Mouse (Mus musculus) spleen, adult 18-20 months (tissue): ENCODE measurements around the gene Gm15140.
"Not testable (repeated sequence)": the region's sequence is repeated elsewhere in the genome, so short reads cannot be mapped to it uniquely, and the experiment has no call there.

Experiments
- DNase-seq, 2 experiments: peaks; one replicate each; pipeline ENCODE4 v3.0.0; 2022; ENCODE audit warnings: mixed read lengths in 2 of 2

Gene Gm15140

DNA sequence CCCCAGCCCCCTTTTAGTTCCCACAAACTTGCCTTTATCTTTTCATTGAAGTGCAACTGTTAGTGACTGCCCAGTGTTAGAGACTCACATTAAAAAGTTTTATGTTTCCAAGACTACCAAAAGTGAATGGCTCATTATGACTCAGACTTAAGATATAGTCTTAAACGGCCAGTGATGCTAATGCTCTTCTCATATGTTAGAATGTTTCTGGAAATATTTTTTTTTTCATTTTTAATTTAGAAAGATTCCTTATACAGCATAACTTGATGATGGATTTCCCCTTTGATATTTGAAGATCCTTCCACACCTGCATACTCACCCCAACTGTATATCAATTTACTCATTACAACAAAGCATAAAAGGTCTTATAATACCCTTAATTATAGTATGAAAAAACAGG is at the start of gene Gm15140:
Gm15140 (minus strand) TSS at position 101 of the 400 bp plus-strand sequence.
- not testable (repeated sequence) for DNase-seq
